Mouse (Mus musculus) intestine, embryonic 16.5 days (tissue): ENCODE data around the gene Rnf157. TPM values are rescaled to one million over a fixed set of nuclear protein-coding genes. Genes with fewer than 3 reads are reported as not detected.

Experiments
- ATAC-seq: fragments of 200-750 bp; cut with Nextera tagmentation; 2 replicates; pipeline ENCODE4 v1.8.0; 2017; ENCODE audit warnings: moderate TSS enrichment, moderate library complexity
- H3K27ac ChIP-seq: fragments of 300-500 bp; sonication (generic); 2 replicates; pipeline ENCODE4 v1.5.1; 2014; ENCODE audit warnings: mild to moderate bottlenecking, low read length
- H3K27me3 ChIP-seq: fragments of 300-500 bp; sonication (generic); replicated peaks from 2 replicates; pipeline ENCODE4 v1.6.1; 2014; ENCODE audit warnings: low read length, control low read depth, mixed read lengths; ENCODE audit not compliant: control insufficient read depth, insufficient read depth
- H3K36me3 ChIP-seq: fragments of 300-500 bp; sonication (generic); 2 replicates; pipeline ENCODE4 v1.6.1; 2014; ENCODE audit warnings: low read length, control low read depth; ENCODE audit not compliant: control insufficient read depth, insufficient read depth
- H3K4me1 ChIP-seq: fragments of 300-500 bp; sonication (generic); 2 replicates; pipeline ENCODE4 v1.6.1; 2014; ENCODE audit warnings: low read length, control low read depth, mixed read lengths; ENCODE audit not compliant: control insufficient read depth, insufficient read depth
- H3K4me2 ChIP-seq: fragments of 300-500 bp; sonication (generic); 2 replicates; pipeline ENCODE4 v1.6.1; 2014; ENCODE audit warnings: low read depth, low read length, control low read depth
- H3K4me3 ChIP-seq: fragments of 300-500 bp; sonication (generic); 2 replicates; pipeline ENCODE4 v1.5.1; 2014; ENCODE audit warnings: mild to moderate bottlenecking, low read length
- H3K9ac ChIP-seq: fragments of 300-500 bp; sonication (generic); 2 replicates; pipeline ENCODE4 v1.6.1; 2014; ENCODE audit warnings: low read depth, low read length
- H3K9me3 ChIP-seq: fragments of 300-500 bp; sonication (generic); 2 replicates; pipeline ENCODE4 v1.6.1; 2016; ENCODE audit warnings: low read length, control low read depth; ENCODE audit not compliant: control insufficient read depth
- WGBS: fragments of 180-500 bp; shearing (Covaris S2); extraction: QIAGEN DNeasy Blood & Tissue Kit; methylation state at CpG from one replicate; pipeline ENCODE4 v1.1.7; 2014; 5-methylcytosine and 5-hydroxymethylcytosine counted together
- polyA plus RNA-seq: library from polyadenylated mRNA; unstranded; fragments of >200 nt; fragmentation: Nextera tagmentation; extraction: Ambion mirVana; gene quantifications from 2 replicates; pipeline ENCODE4 v1.2.1, GENCODE M21; 2015

Gene Rnf157
- polyA plus RNA-seq, 1 experiment from 2014 or later: 5.2 TPM

DNA sequence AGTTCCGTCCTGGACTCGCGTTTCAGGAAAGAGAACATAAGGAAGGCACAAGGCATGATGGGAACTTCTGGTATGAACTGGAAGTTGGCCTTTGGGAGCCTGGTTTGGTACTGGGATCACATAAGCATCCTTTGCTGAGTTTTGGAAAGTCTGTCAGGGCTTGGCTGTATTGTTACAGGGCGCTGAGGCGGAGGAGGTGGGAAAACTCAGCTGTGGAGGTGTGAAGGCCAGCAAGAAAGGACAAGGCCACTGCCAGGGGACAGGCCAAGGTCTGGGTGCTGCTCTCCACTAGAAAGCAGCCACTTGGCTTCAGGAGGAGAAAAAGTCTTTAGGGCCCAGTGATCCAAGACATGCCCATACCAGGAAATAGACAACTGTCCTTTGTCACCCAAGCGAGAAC is 30.5 kb upstream of the Rnf157 start:
- Histone ChIP-seq H3K27me3 (no peaks in the 10 kb centered on the region; the same call in 1 of the 2 replicates), H3K27ac (no peak overlapping the region), H3K4me3 (no peak overlapping the region), H3K4me1 (peaks cover 9% of the 10 kb centered on the region; the same call in 1 of the 2 replicates), H3K4me2 (no peak overlapping the region), H3K36me3 (no peaks in the 10 kb centered on the region), H3K9me3 (no peaks in the 10 kb centered on the region), H3K9ac (peak overlapping the region; percentile 14; the same call in 1 of the 2 replicates)
- ATAC-seq: no peak
- 92% methylated on average over 6 of the region's 6 CpGs for WGBS

DNA sequence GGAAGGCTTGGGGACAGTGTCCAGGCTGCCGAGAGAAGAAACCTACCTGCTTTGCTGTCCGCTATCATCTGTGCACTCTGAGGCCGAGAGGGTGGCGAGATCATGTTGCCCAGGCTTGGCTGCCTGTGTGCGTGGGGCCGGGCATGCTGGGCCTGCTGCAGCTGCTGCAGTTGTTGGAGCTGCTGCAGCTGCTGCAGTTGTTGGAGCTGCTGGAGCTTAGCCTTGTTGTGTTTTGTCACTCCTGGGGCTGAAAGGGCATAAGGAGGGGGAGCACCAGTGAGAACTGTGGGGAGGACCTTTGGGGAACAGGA is 30.0 kb upstream of the Rnf157 start:
- H3K27me3 ChIP-seq: no peaks in the 10 kb centered on the region; the same call in 1 of the 2 replicates
- no peak overlapping the region for H3K4me3 ChIP-seq
- peaks cover 9% of the 10 kb centered on the region; the same call in 1 of the 2 replicates for H3K4me1 ChIP-seq
- H3K27ac ChIP-seq: no peak overlapping the region
- H3K9me3 ChIP-seq: no peaks in the 10 kb centered on the region
- WGBS: 65% methylated on average over 6 of the region's 6 CpGs
- ATAC-seq: no peak
- 0 out of 2 replicates have a peak overlapping the region, but pooled peaks have one; percentile 14 for H3K9ac ChIP-seq
- no peaks in the 10 kb centered on the region for H3K36me3 ChIP-seq
- H3K4me2 ChIP-seq: no peak overlapping the region

- Histone ChIP-seq H3K9ac (no peak overlapping the region), H3K4me3 (no peak overlapping the region), H3K27ac (no peak overlapping the region), H3K4me2 (no peak overlapping the region), H3K9me3 (no peaks in the 10 kb centered on the region), H3K36me3 (no peaks in the 10 kb centered on the region; the same call in 1 of the 2 replicates), H3K4me1 (peaks cover 14% of the 10 kb centered on the region), H3K27me3 (no peaks in the 10 kb centered on the region; the same call in 1 of the 2 replicates)
- ATAC-seq: no peak
- 72% methylated on average over 15 of the region's 15 CpGs for WGBS
Observed at GRCm38 (mm10) chr11:116442129-116442866, 29.5 kb upstream of the Rnf157 start.

- WGBS: 73% methylated on average over 7 of the region's 7 CpGs
- H3K9me3 ChIP-seq: no peaks in the 10 kb centered on the region
- H3K36me3 ChIP-seq: no peaks in the 10 kb centered on the region; the same call in 1 of the 2 replicates
- H3K9ac ChIP-seq: no peak overlapping the region
- no peaks in the 10 kb centered on the region for H3K27me3 ChIP-seq
- H3K4me1 ChIP-seq: peaks cover 22% of the 10 kb centered on the region
- peak overlapping the region; percentile 45 for H3K27ac ChIP-seq
- H3K4me2 ChIP-seq: no peak overlapping the region
- ATAC-seq: no peak
- no peak overlapping the region for H3K4me3 ChIP-seq
Observed at GRCm38 (mm10) chr11:116440408-116441068, 27.7 kb upstream of the Rnf157 start.

DNA sequence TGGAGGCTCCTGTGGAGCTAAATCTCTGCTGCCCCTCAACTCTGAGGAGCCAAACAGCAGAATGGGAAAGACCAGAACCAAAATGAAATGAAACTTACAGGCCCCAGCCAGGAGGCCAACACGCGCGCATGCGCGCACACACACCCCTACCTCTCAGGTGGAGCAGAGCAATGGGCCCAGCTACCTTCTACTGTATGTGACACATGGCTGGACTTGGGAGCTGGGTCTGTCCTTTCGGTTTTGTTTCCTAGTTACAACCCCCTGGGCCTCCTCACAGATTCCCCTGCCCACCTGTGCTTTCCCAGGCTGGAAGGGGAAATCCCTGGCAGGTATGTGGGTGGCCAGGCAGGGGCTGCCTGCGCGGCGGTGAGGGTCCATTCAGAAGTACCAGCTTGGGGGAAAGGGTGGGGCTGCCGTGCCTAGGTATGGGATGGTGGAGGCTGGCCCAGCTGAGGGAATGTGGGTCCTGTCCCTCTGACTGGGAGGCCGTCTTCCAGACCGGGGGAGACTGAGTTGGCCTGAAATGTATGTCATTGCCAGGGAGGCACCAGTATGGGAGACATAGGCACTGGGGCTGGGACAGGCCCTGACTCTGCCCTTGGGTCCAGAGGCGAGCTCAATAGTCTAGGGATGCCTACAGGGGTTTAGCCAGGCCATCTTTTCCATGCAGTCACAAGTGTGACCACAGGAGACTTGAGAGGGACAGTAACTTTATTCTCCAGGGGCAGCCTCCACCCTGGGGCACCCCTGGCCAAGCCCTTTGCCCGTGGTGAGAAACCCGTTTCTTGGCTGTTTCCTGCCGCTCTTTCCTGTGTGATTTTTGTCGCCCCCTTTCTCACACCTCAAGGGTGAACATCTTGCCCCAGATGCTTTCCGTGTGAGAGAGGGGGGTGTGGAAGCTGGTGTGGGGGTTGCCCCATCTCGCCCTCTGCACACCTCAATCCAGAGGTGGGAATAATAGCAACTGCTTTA is 26.7 kb upstream of the Rnf157 start:
- Histone ChIP-seq H3K4me2 (no peak overlapping the region), H3K4me3 (no peak overlapping the region), H3K27ac (peak overlapping the region; percentile 45; the same call in 1 of the 2 replicates), H3K27me3 (no peaks in the 10 kb centered on the region), H3K4me1 (peaks cover 24% of the 10 kb centered on the region), H3K36me3 (no peaks in the 10 kb centered on the region; the same call in 1 of the 2 replicates), H3K9me3 (no peaks in the 10 kb centered on the region), H3K9ac (peak overlapping the region; percentile 36; the same call in 1 of the 2 replicates)
- no peak for ATAC-seq
- WGBS: 79% methylated on average over 19 of the region's 19 CpGs

DNA sequence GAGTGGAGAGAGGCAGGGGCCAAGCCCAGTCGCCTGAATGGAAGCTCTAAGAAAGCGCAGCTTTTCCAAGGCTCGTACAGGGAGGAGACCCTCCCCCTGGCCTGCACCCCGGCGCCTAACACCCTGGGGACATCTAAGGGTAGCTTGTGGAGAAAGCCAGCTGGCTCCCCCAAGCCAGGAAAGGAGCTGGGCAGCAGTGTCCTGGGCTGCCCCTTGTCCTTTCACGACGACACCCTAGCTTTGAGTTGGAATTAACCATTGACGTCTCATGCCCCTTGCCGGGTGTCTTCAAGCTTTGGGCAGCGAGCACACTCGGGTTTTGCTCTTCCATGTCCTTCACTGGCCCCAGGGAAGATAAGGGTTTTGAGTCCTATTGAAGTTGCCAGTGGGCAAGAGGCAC is 24.7 kb upstream of the Rnf157 start:
- H3K9ac ChIP-seq: peak overlapping the region; percentile 94
- no peak overlapping the region for H3K27ac ChIP-seq

DNA sequence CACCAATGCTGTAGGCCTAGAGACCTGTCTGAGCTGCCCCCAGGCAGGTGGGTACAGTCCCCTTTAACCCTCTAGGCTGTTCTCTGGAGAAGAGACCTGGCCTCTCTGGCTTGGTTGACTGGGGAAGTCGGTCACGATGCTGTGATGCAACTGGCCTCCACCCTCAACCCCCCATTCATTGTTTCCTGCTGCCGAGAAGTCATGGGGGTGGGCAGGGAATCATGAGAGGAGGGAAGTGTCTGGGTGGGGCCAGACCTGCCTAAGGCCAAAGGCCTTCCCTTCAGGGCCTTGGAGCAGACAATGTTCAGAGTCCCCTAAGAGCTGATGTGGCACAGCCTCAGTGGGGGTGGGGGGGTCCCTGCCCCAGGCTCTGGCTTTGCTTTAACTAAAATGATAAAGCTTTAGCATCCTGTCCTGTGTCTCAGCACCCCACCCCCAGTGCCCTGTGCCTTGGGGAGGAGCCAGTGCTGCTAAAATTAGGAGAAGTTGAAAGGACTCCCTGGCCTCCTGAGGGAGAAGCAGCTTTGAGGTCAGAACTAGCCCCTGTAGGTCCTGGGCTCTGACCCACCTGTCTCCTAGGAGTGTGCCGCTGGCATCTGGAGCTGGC is 24.0 kb upstream of the Rnf157 start:
- H3K9me3 ChIP-seq: no peaks in the 10 kb centered on the region
- WGBS: 44% methylated on average over 4 of the region's 4 CpGs
- peak overlapping the region; percentile 82 for H3K4me2 ChIP-seq
- ATAC-seq: peak; percentile 19
- H3K4me3 ChIP-seq: peak overlapping the region; percentile 89
- peaks cover 27% of the 10 kb centered on the region for H3K4me1 ChIP-seq
- peak overlapping the region; percentile 94 for H3K9ac ChIP-seq
- peak overlapping the region; percentile 97 for H3K27ac ChIP-seq
- no peaks in the 10 kb centered on the region for H3K27me3 ChIP-seq
- no peaks in the 10 kb centered on the region; the same call in 1 of the 2 replicates for H3K36me3 ChIP-seq

More for the DNA sequence above, 24.7 kb upstream of the Rnf157 start:
- H3K9me3 ChIP-seq: no peaks in the 10 kb centered on the region
- WGBS: 78% methylated on average over 11 of the region's 11 CpGs
- no peaks in the 10 kb centered on the region; the same call in 1 of the 2 replicates for H3K36me3 ChIP-seq
- H3K4me2 ChIP-seq: no peak overlapping the region
- no peak for ATAC-seq
- no peak overlapping the region for H3K4me3 ChIP-seq
- peaks cover 27% of the 10 kb centered on the region for H3K4me1 ChIP-seq
- no peaks in the 10 kb centered on the region for H3K27me3 ChIP-seq

DNA sequence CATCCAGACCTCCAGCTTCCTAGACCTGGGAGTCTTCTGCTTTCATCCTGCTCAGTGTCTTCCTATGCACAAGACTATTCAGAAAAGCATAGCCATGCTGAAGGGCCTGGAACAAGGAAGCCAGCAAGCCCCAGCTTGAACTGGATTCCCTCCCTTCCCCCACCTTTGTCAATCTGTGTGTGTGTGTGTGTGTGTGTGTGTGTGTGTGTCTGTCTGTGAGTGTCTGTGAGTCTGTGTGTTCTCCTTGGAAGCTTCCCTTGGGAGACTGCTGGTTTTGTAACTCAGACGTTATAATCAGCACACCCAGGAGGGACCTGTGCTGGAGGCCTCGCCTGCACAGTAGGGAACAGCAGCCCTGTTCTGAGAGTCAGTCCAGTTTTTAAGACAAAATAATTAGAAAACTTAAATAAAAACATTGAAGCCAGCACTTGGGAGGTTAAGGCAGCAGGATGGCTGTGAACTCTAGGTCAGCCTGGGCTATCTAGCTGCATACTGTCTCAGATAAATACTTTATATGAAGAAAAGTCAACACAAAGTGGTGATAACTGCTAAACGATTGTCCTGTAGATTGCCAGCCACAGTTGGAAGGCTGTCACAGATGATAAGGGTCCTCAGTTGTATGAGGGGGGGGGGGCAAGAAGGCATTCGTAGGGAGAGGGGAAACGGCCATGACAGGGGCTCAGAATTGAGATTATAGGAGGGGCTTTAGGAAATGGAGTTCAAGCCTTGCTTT is 23.3 kb upstream of the Rnf157 start:
- H3K4me3 ChIP-seq: peak overlapping the region; percentile 89
- H3K36me3 ChIP-seq: no peaks in the 10 kb centered on the region; the same call in 1 of the 2 replicates
- H3K27me3 ChIP-seq: no peaks in the 10 kb centered on the region
- peaks cover 27% of the 10 kb centered on the region for H3K4me1 ChIP-seq
- peak overlapping the region; percentile 97 for H3K27ac ChIP-seq
- peak overlapping the region; percentile 82 for H3K4me2 ChIP-seq
- ATAC-seq: no peak
- peak overlapping the region; percentile 94 for H3K9ac ChIP-seq
- WGBS: 36% methylated on average over 5 of the region's 5 CpGs
- no peaks in the 10 kb centered on the region for H3K9me3 ChIP-seq
